Mouse (Mus musculus) testis, postnatal 14 days (tissue): Measurements from ENCODE around the gene Cers2.

Experiments used
- DNase-seq: peaks from one replicate; pipeline ENCODE4 v3.0.0; 2021; ENCODE audit warnings: low spot score

The Cers2 gene

GRCm38 (mm10) chr3:95314486-95315093, at the start of gene Cers2:
Cers2 (plus strand) TSS chr3:95314791.
- DNase-seq, result no peak

DNA sequence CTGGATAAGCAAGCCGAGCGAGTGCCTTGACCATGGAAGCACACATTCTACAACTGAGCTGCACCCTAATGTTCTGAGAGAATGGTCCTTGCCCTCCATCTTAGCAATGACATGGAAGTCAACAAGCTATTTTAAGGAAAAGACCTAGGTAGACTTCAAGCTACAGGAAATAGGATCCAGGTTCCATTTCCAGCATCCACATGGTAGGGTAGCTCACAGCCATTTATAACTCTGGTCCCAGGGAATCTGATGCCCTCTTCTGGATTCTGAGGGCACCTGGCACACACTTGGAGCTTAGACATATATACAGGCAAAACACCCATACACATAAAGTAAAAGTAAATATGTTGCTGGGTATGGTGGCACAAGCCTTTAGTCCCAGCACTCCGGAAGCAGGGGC, 48.5 kb upstream of the Cers2 start:
- DNase-seq, result no peak

GRCm38 (mm10) chr3:95267855-95268254, 46.7 kb upstream of the Cers2 start:
- no peak for DNase-seq

GRCm38 (mm10) chr3:95269789-95270188, 44.8 kb upstream of the Cers2 start:
- no peak for DNase-seq

DNA sequence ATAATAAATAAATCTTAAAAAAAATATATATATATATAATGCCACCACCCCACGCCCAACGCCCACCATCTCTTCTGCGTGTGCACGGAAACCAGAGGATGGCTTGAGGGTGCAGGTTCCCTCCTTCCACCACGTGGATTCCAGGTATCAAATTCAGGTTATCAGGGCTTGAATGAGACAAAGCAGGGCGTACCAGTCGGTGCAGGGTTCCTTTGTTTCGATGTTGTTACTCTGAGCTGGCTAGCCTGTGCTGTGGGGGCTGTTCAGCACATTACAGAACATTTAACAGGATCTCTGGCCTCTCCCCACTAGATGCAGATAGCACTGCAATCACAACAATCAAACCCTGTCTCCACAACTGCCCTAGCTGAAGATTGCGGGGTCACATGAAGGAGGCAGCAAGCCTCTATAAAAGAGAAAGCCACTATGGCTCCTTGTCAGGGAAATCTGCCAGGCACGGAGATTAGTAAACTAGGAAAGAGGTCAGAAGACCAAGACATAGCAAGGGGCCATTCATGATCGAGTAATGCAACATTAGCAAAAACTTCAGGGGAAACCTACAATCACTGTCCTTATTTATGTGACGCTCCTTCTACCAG, 43.7 kb upstream of the Cers2 start:
- DNase-seq, result no peak

DNA sequence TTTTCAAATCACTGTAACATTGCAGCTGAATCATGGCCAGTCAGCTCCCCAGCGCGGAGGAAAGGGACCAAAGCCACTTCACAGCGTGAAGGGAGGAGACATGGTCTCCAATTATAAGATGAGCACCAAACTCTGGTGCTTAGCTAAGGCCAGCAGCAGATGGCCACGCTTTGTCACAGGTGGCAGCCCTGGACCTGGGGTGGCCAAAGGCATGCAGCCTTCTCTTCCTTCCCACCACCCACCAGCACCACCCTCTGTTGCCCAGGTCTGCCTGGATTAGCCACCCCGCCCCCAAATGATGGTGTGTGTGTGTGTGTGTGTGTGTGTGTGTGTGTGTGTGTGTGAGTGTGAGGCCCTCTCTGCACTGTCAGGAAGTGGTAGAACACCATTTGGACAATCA, 41.1 kb upstream of the Cers2 start:
- no peak for DNase-seq

GRCm38 (mm10) chr3:95274453-95274852, 40.1 kb upstream of the Cers2 start:
- DNase-seq, result no peak

- no peak for DNase-seq
These were observed 39.4 kb upstream of the Cers2 start for GRCm38 (mm10) chr3:95275161-95275560.

DNA sequence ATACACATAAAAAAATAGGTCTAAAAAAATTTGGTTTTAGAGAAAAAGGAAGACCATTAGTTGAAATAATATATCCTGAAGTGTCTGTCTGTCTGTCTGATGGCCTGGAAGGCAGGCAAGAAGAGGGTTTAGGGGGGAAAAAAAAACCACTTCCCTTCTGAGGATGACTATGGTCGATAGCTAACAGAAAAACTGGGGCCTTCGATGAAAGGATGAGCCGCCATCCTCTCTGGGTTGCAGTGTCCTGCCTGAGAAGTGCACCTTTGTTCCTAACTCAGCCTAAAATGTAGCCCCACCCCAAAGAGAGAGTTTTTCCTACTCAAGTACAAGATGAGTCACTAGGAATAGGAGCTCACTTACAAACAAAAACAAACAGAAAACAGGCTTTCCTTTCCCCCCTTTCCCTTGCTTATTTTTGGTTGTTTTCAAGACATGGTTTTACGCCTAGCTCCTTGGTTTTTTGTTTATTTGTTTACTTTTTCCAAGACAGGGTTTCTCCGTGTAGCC, 38.1 kb upstream of the Cers2 start:
- DNase-seq, result no peak

GRCm38 (mm10) chr3:95277149-95277551, 37.4 kb upstream of the Cers2 start:
- DNase-seq, result no peak

- no peak for DNase-seq
These were observed 33.8 kb upstream of the Cers2 start for GRCm38 (mm10) chr3:95280747-95281146.

- DNase-seq, result peak; percentile 99
These were observed 33.1 kb upstream of the Cers2 start, which contains the start of the genes Mindy1 and Prune1 for GRCm38 (mm10) chr3:95281216-95282126. Mindy1 (plus strand) TSS chr3:95281345. Prune1 (minus strand) TSS chr3:95282076.

DNA sequence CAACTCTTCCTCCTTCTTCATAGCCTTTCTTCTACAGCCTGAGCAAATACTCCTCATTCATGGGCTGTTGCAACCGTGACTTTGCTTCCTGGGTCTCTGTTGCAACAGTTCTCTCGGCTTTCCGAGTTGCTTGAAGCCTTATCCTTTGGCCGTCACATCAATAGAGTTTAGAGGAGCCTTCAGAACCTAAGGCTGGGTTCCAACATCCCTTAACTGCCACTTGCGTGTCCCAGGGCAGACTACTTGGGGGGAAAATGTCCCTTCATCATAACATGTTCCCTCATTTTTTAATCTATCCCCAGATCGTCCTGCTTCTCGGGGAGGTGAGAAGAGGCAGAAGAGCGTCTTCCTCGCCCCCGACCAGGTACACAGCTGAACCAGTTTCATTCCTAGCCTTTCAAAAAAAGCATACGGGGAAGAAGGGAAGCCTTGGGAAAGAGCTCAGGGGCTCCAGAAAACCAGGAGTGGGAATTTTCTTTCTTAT, 32.2 kb upstream of the Cers2 start:
- DNase-seq, result no peak

DNA sequence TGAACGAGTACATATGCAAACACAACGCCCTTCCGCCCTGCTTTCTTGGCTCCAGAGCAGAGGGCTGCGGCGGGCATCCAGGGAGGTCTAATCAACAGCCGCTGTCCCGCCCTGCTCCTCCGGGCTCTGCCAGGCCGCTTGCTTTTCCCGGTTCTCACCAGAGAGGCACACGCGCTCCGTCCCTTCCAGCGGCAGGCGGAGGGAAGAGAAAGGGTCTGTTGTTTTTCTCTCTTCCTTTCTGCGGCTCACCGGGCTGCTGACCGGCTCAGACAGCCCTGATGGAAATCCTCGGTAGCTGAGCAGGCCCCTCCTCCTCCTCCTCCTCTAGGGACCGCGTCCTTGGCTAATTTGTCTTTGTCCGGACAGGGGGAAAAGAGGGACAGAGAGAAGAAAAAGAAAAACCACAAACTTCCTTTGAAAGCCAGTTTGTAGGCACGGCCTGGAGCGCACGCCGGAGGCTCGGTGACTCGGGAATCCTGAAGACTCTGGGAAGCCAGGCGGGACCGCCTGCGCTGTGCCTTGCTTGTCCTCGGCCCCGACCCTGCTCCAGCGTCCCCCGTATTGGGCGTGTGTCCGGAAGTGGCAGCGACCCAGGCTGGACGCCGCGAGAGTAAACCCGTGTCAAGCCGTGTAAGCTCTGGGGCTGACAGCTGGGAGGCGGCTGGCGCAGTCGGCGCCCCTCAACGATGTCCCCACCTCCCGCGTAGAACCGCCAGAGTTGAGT, 31.6 kb upstream of the Cers2 start:
- DNase-seq, result peak; percentile 77

GRCm38 (mm10) chr3:95283589-95283941, 31.0 kb upstream of the Cers2 start:
- DNase-seq, result no peak

- no peak for DNase-seq
These were observed 30.5 kb upstream of the Cers2 start for GRCm38 (mm10) chr3:95284062-95284461.

DNA sequence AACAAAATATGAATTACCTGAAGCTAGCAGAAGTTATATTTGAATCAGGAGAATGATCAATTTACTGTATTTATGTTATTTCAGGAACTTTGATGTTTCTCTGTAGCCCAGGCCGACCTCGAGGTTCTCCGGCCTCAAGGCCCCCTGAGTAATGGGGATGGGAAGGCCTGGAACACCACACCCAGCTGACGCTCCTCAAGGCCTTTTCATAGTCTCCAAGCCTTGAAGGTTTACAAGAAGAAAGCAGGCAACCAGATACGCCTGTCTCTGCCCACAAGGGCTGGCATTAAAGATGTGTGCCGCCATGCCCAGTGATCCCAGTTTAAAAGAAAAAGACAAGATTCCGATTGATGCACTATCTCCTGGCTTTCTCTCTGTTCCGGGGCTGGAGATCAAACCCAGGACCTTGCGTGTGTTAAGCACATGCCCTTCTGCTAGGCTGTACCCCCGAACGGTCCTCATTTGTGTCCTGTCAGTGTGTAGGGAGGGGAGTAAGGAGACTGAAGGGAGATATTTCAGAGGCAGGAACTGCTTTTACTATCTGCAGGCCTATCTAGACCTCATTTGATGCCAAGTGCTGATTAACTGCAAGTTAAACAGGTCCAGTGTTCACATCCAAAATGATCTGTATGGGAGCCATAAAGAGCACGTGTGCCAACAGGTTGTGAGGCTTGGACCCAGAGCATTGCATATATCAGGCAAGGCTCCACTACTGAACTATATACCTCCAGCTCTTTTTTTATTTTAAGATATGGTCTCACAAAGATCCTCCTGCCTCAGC, 29.9 kb upstream of the Cers2 start:
- DNase-seq, result no peak

DNA sequence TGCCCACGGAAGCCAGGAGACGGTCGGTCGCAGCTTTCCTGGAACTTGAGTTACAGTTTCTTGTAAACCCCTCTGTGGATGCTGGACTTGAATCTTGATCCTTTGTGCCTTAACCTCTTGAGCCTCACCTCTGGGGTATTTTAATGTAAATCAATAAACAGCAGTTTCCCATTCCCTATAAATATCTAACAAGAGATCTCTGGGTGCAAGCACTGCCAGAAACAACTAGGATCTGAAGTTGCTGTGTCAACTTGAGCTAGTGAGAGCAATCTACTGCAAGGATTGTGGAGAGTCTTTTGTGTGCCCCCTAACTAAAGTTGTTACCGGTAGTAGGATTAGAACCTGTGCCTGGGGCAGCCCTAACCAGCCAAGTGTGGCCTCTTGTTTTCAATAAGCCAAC, 29.2 kb upstream of the Cers2 start:
- DNase-seq, result no peak

DNA sequence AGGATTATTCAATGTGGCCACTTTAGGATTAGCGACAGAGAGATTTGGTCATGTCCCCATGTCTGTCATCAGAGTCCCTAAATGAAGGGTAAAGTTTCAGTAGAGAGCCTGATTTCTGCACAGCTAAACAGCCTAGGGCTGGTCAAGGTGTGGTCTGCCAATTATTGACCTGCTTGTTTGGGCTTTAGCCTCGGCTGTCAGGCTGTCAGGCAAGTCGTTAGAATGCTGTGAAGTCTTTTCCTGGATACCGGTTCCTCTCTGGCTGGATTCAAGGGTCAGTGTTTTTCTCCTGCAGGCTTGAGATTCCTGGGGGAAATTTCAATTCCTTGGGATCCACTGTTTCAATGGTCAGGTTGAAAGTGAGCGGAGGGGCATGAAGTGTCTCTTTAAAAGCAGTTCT, 28.6 kb upstream of the Cers2 start:
- no peak for DNase-seq

DNA sequence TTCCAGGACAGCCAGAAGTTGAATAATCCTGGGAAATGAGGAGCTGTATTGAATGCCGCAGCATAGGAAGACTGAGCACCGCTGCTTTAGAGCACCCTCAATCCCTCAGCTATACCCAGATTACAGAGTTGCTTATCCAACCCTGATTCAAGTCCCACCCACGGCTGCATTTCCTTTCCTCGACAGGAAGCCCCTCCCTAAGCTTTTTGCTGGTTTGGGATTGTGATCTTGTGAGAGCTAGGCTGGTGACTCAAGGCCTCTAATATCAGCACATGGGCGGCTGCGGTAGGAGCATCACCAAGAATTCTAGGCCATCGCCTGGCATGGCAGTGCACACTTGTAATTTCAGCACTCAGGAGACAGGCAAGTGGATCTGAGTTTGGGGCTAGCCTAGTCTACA, 28.1 kb upstream of the Cers2 start:
- no peak for DNase-seq

GRCm38 (mm10) chr3:95287541-95287940, 27.1 kb upstream of the Cers2 start:
- DNase-seq, result no peak
